Mouse (Mus musculus): ENCODE measurements around the gene Neo1. TPM values are rescaled to one million over a fixed set of nuclear protein-coding genes. Genes with fewer than 3 reads are reported as not detected.

Neo1 gene
- total RNA-seq, 1 experiment, result 35.7 TPM

DNA sequence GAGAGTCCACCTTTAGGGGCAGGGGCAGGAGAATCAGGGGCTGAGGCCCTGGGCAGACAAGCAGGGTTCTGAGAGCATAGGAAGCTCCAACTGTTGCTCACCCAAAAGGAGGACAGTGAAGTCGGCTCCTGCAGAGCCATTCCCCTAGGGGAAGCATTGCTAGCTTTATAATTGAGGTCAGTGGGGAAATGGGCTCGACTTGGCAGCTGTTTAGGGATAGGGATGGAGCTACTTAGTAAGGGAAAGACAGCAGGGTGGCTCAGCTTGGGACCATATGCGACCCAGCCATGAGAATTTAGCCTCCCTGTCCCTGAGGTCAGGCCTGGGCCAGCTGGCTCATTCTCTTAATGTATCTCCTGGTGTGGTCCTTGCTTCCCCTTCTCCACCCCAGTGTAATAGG, 181.3 kb downstream of the Neo1 start:
- Histone ChIP-seq H3K27ac (ENCODE audit: insufficient read depth, low read depth, low read length, poor library complexity, severe bottlenecking) (no peak overlapping the region), H3K36me3 (ENCODE audit: control insufficient read depth, insufficient read depth, low read length, poor library complexity, severe bottlenecking) (no peaks in the 10 kb centered on the region), H3K9ac (ENCODE audit: insufficient read depth, low read depth, low read length, poor library complexity, severe bottlenecking) (no peak overlapping the region), H3K4me1 (ENCODE audit: control insufficient read depth in 2 of 2, insufficient read depth in 2 of 2, low read length in 2 of 2, poor library complexity in 1 of 2) (no peaks in the 10 kb centered on the region), H3K4me3 (ENCODE audit: insufficient read depth in 1 of 2, low read depth in 1 of 2, low read length in 2 of 2, poor library complexity in 1 of 2, severe bottlenecking in 1 of 2) (no peak overlapping the region), H3K9me3 (ENCODE audit: control insufficient read depth, insufficient read depth, low read depth, low read length) (no peaks in the 10 kb centered on the region)
- in situ Hi-C loops (cut with MboI; ENCODE audit: low sequenced_read_pairs in 2 of 2, unreplicated experiment in 2 of 2), result no loop called here
- TF ChIP-seq HCFC1 (IDR thresholded peaks at IDR 0.05; ENCODE audit: borderline replicate concordance, insufficient read depth, low read length), result no peak
- TF ChIP-seq MAFK (IDR thresholded peaks at IDR 0.05; ENCODE audit: insufficient read depth, low read depth, low read length), result no peak
- no peak for TF ChIP-seq CHD2 (IDR thresholded peaks at IDR 0.05; ENCODE audit: low read depth, low read length)
- no peak for TF ChIP-seq ZNF384 (IDR thresholded peaks at IDR 0.05; ENCODE audit: low read depth, low read length)
- no peak for TF ChIP-seq ZC3H11A (IDR thresholded peaks at IDR 0.05; ENCODE audit: borderline replicate concordance, low read depth, low read length)
- DNase-seq (ENCODE audit: low read depth, low spot score), result no peak

DNA sequence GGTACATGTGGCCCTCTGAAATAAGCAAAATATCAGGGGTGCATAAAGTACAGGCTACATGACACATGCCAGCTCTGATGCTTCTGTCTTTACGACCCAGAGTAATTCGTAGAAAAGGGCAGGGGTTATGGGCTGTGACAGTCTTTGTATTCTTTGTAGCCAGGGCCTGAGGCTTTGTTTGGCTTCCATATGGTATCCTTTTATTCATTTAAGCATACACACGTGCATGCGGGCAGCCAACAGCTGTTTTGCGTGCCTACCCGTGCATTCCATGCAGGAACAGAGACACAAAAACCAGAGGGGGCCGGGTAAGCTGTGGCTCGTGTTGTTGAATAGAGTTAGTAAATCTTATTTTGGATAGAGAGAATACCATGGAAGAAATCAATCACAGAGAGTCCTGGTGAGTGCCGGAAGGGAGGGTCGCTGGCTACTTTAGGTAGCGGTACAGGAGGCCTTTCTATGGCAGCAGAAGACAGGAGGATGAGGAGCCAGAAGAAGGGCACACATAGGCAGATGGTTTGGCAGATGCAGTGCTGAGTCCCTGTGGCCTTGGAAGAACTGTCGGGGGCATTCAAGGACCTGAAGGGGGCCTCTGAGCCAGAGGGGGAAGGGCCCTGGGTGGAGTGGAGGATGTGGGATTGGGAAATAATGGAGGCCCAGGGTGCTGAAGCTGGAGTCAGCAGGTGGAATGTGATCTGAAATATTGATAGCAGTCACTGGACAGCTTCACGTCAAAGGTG, 186.5 kb downstream of the Neo1 start:
- TF ChIP-seq ZNF384 (IDR thresholded peaks at IDR 0.05; ENCODE audit: low read depth, low read length), result no peak
- no peak for TF ChIP-seq MAFK (IDR thresholded peaks at IDR 0.05; ENCODE audit: insufficient read depth, low read depth, low read length)
- no peak for TF ChIP-seq ZC3H11A (IDR thresholded peaks at IDR 0.05; ENCODE audit: borderline replicate concordance, low read depth, low read length)
- TF ChIP-seq HCFC1 (IDR thresholded peaks at IDR 0.05; ENCODE audit: borderline replicate concordance, insufficient read depth, low read length), result no peak
- TF ChIP-seq CHD2 (IDR thresholded peaks at IDR 0.05; ENCODE audit: low read depth, low read length), result no peak
- in situ Hi-C loops (cut with MboI; ENCODE audit: low sequenced_read_pairs in 2 of 2, unreplicated experiment in 2 of 2), result no loop called here
- Histone ChIP-seq H3K9me3 (ENCODE audit: control insufficient read depth, insufficient read depth, low read depth, low read length) (no peaks in the 10 kb centered on the region), H3K36me3 (ENCODE audit: control insufficient read depth, insufficient read depth, low read length, poor library complexity, severe bottlenecking) (no peaks in the 10 kb centered on the region), H3K9ac (ENCODE audit: insufficient read depth, low read depth, low read length, poor library complexity, severe bottlenecking) (no peak overlapping the region), H3K4me1 (ENCODE audit: control insufficient read depth in 2 of 2, insufficient read depth in 2 of 2, low read length in 2 of 2, poor library complexity in 1 of 2) (no peaks in the 10 kb centered on the region), H3K27ac (ENCODE audit: insufficient read depth, low read depth, low read length, poor library complexity, severe bottlenecking) (no peak overlapping the region), H3K4me3 (ENCODE audit: insufficient read depth in 1 of 2, low read depth in 1 of 2, low read length in 2 of 2, poor library complexity in 1 of 2, severe bottlenecking in 1 of 2) (no peak overlapping the region)
- DNase-seq (ENCODE audit: low read depth, low spot score), result no peak

DNA sequence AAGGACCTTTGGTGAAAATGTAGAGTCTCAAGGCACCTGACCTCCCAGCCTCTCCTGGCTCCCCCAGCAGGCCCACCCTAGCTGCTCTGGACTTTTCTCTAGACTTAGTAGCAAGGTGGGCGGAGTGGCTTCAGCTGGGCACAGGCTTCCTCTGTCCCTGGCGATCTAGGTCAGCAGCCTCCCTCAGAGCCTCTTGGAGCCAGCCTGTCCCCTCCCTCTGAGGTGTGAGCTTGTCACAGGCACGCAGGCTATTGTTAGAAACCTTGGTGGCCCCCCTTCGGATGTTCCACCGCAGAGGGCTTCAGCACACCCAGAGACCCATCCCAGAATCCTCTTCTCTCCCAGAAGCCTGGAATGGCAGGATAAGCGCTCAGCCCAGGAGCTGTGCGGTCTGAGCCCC, 188.6 kb downstream of the Neo1 start:
- H3K27ac ChIP-seq (ENCODE audit: insufficient read depth, low read depth, low read length, poor library complexity, severe bottlenecking), result no peak overlapping the region
- H3K4me1 ChIP-seq (ENCODE audit: control insufficient read depth in 2 of 2, insufficient read depth in 2 of 2, low read length in 2 of 2, poor library complexity in 1 of 2), result no peaks in the 10 kb centered on the region
- H3K9ac ChIP-seq (ENCODE audit: insufficient read depth, low read depth, low read length, poor library complexity, severe bottlenecking), result no peak overlapping the region
- in situ Hi-C loops (cut with MboI; ENCODE audit: low sequenced_read_pairs in 2 of 2, unreplicated experiment in 2 of 2), result no loop called here
- H3K9me3 ChIP-seq (ENCODE audit: control insufficient read depth, insufficient read depth, low read depth, low read length), result no peaks in the 10 kb centered on the region
- H3K4me3 ChIP-seq (ENCODE audit: insufficient read depth in 1 of 2, low read depth in 1 of 2, low read length in 2 of 2, poor library complexity in 1 of 2, severe bottlenecking in 1 of 2), result no peak overlapping the region
- no peak for DNase-seq (ENCODE audit: low read depth, low spot score)
- TF ChIP-seq HCFC1 (IDR thresholded peaks at IDR 0.05; ENCODE audit: borderline replicate concordance, insufficient read depth, low read length) (no peak), ZNF384 (IDR thresholded peaks at IDR 0.05; ENCODE audit: low read depth, low read length) (no peak), ZC3H11A (IDR thresholded peaks at IDR 0.05; ENCODE audit: borderline replicate concordance, low read depth, low read length) (no peak), CHD2 (IDR thresholded peaks at IDR 0.05; ENCODE audit: low read depth, low read length) (no peak), MAFK (IDR thresholded peaks at IDR 0.05; ENCODE audit: insufficient read depth, low read depth, low read length) (no peak)
- no peaks in the 10 kb centered on the region for H3K36me3 ChIP-seq (ENCODE audit: control insufficient read depth, insufficient read depth, low read length, poor library complexity, severe bottlenecking)

DNA sequence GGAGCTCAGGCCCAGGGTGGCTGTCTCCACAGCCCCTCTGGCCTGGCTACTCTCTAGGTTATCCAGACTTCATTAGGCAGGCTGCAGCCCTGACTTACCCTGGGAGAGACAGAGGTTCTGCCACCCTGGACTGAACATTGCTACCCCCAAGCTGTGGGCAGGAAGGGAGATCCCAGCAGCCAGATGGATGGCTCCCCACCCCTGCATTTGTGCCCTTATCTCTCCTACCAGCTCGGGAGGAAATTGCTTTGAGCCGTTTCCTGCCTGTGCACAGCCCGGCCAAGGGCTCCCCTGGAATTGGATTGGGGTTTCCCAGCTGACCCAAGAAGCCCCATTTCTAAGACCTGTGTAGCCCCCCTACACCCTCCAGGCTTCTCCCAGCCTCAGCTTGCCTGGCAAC, 189.2 kb downstream of the Neo1 start:
- H3K4me1 ChIP-seq (ENCODE audit: control insufficient read depth in 2 of 2, insufficient read depth in 2 of 2, low read length in 2 of 2, poor library complexity in 1 of 2), result no peaks in the 10 kb centered on the region
- no peak overlapping the region for H3K9ac ChIP-seq (ENCODE audit: insufficient read depth, low read depth, low read length, poor library complexity, severe bottlenecking)
- TF ChIP-seq CHD2 (IDR thresholded peaks at IDR 0.05; ENCODE audit: low read depth, low read length) (no peak), MAFK (IDR thresholded peaks at IDR 0.05; ENCODE audit: insufficient read depth, low read depth, low read length) (no peak), ZNF384 (IDR thresholded peaks at IDR 0.05; ENCODE audit: low read depth, low read length) (no peak), HCFC1 (IDR thresholded peaks at IDR 0.05; ENCODE audit: borderline replicate concordance, insufficient read depth, low read length) (no peak), ZC3H11A (IDR thresholded peaks at IDR 0.05; ENCODE audit: borderline replicate concordance, low read depth, low read length) (no peak)
- no peaks in the 10 kb centered on the region for H3K9me3 ChIP-seq (ENCODE audit: control insufficient read depth, insufficient read depth, low read depth, low read length)
- DNase-seq (ENCODE audit: low read depth, low spot score), result no peak
- H3K27ac ChIP-seq (ENCODE audit: insufficient read depth, low read depth, low read length, poor library complexity, severe bottlenecking), result no peak overlapping the region
- no peak overlapping the region for H3K4me3 ChIP-seq (ENCODE audit: insufficient read depth in 1 of 2, low read depth in 1 of 2, low read length in 2 of 2, poor library complexity in 1 of 2, severe bottlenecking in 1 of 2)
- in situ Hi-C loops (cut with MboI; ENCODE audit: low sequenced_read_pairs in 2 of 2, unreplicated experiment in 2 of 2), result no loop called here
- H3K36me3 ChIP-seq (ENCODE audit: control insufficient read depth, insufficient read depth, low read length, poor library complexity, severe bottlenecking), result no peaks in the 10 kb centered on the region

All from ES-E14 (cell line).